Mouse (Mus musculus): ENCODE measurements around the gene Map3k5.

DNA sequence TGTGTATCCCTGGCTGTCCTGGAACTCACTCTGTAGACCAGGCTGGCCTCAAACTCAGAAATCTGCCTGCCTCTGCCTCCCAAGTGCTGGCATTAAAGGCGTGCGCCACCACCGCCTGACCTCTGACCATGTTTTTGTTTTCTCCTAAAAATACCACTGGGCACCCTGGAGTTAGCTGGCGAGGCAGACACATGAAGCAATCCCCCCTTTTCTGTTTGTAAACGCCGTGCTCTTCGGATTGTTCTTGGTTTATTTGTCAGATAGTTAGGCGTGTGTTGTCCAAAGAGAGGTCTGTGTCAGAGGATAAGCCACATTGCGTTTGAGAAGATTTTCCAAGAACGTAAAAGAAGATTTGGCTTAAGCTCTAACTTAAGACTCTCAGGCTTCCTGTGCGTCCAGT, 14.1 kb downstream of the Map3k5 start:
- no peak for TF ChIP-seq CTCF (IDR thresholded peaks at IDR 0.05; ENCODE audit: low read depth)
- no peak for TF ChIP-seq EP300 (IDR thresholded peaks at IDR 0.05; ENCODE audit: low read depth)
